In the genomic region with DNA sequence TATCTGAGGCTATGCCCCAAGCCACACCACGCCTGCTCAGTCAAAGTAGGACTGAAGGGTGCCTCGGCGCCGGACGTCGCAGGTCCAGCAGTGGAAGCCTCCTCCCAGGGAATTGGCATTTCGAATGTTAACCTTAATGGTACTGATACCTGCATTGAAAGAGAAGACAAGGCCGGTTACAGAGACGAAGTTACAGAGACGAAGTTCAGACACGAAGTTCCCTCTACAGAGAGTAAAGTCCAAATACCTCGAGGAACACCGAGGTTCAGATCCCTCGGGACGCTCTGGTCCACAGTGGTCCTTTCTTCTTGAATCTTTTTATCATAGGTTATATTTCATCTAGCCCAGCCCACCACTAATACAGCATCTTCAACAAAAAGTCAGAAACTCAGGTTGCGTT, we compare ENCODE assay signal across 17 mouse cellular contexts. TPM values are rescaled to one million over a fixed set of nuclear protein-coding genes. Genes with fewer than 3 reads are reported as not detected.
"Had no signal": no experiment of that assay in that cellular context is flagged by ENCODE, and none has a peak within 500 bp of the region (broad histone marks: within the 10 kb centered on the region; RNA-seq: fewer than 3 reads in every experiment).

No protein-coding gene starts in this region.

- H3K27ac ChIP-seq: lung, embryonic 15.5 days; macrophage; midbrain, embryonic 13.5 days; midbrain, embryonic 15.5 days; neural tube, embryonic 12.5 days; stomach, embryonic 15.5 days; stomach, postnatal 0 days had no signal

- H3K9me3 ChIP-seq: lung, embryonic 15.5 days; megakaryocyte, embryonic 14.5 days; midbrain, embryonic 13.5 days; midbrain, embryonic 15.5 days; neural tube, embryonic 12.5 days; stomach, embryonic 15.5 days had no signal

- ATAC-seq: lung, postnatal 0 days; midbrain, embryonic 13.5 days; midbrain, embryonic 15.5 days had no signal

- H3K9ac ChIP-seq: lung, embryonic 15.5 days; midbrain, embryonic 13.5 days; midbrain, embryonic 15.5 days; neural tube, embryonic 12.5 days; stomach, embryonic 15.5 days had no signal

- DNase-seq: lung, adult 2 months; lung, postnatal 14 days; lung, postnatal 36 days; right cerebral cortex, postnatal 14 days; thymus, adult 2 months; thymus, postnatal 25 days; thymus, postnatal 4 days had no signal

- H3K4me3 ChIP-seq: lung, embryonic 15.5 days; megakaryocyte, embryonic 14.5 days; midbrain, embryonic 13.5 days; midbrain, embryonic 15.5 days; neural tube, embryonic 12.5 days; stomach, embryonic 15.5 days had no signal

- H3K4me2 ChIP-seq: lung, embryonic 15.5 days; midbrain, embryonic 11.5 days; midbrain, embryonic 13.5 days; midbrain, embryonic 15.5 days; neural tube, embryonic 12.5 days; stomach, embryonic 15.5 days had no signal

- H3K4me1 ChIP-seq: lung, embryonic 15.5 days; megakaryocyte, embryonic 14.5 days; midbrain, embryonic 13.5 days; midbrain, embryonic 15.5 days; neural tube, embryonic 12.5 days; stomach, embryonic 15.5 days had no signal

- H3K27me3 ChIP-seq: lung, embryonic 15.5 days; midbrain, embryonic 13.5 days; midbrain, embryonic 15.5 days; neural tube, embryonic 12.5 days; stomach, embryonic 15.5 days had no signal

- H3K36me3 ChIP-seq: lung, embryonic 15.5 days; midbrain, embryonic 13.5 days; neural tube, embryonic 12.5 days; stomach, embryonic 15.5 days had no signal

RNA-seq across cellular contexts. Expression of gene AA467197, which starts 41.3 kb away (rescaled TPM):
- polyA plus RNA-seq: midbrain, embryonic 13.5 days had no signal
